Mouse (Mus musculus) hindbrain, embryonic 15.5 days (tissue): ENCODE results near the gene Lamb2. TPM values are rescaled to one million over a fixed set of nuclear protein-coding genes. Genes with fewer than 3 reads are reported as not detected.

Experiments
- ATAC-seq: fragments of 200-750 bp; cut with Nextera tagmentation; 2 replicates; pipeline ENCODE4 v1.8.0; 2017; ENCODE audit warnings: low read depth, moderate number of reproducible peaks, moderate TSS enrichment; ENCODE audit not compliant: low FRiP score
- H3K27ac ChIP-seq: fragments of 300-500 bp; sonication (generic); replicated peaks from 2 replicates; pipeline ENCODE4 v1.5.1; 2015; ENCODE audit warnings: mild to moderate bottlenecking, inconsistent platforms
- H3K27me3 ChIP-seq: fragments of 300-500 bp; sonication (generic); 2 replicates; pipeline ENCODE4 v1.6.1; 2015; ENCODE audit warnings: control low read depth, inconsistent platforms
- H3K36me3 ChIP-seq: fragments of 300-500 bp; sonication (generic); 2 replicates; pipeline ENCODE4 v1.6.1; 2015; ENCODE audit warnings: control low read depth, inconsistent platforms
- H3K4me1 ChIP-seq: fragments of 300-500 bp; sonication (generic); replicated peaks from 2 replicates; pipeline ENCODE4 v1.6.1; 2015; ENCODE audit warnings: control low read depth, inconsistent platforms
- H3K4me2 ChIP-seq: fragments of 300-500 bp; sonication (generic); 2 replicates; pipeline ENCODE4 v1.6.1; 2015; ENCODE audit warnings: moderate library complexity, mild to moderate bottlenecking, inconsistent platforms
- H3K4me3 ChIP-seq: fragments of 300-500 bp; sonication (generic); 2 replicates; pipeline ENCODE4 v1.5.1; 2015; ENCODE audit warnings: mild to moderate bottlenecking, inconsistent platforms
- H3K9ac ChIP-seq: fragments of 300-500 bp; sonication (generic); 2 replicates; pipeline ENCODE4 v1.6.1; 2015; ENCODE audit warnings: inconsistent platforms
- H3K9me3 ChIP-seq: fragments of 300-500 bp; sonication (generic); 2 replicates; pipeline ENCODE4 v1.6.1; 2016; ENCODE audit warnings: control low read depth, inconsistent platforms
- WGBS: fragments of 180-500 bp; shearing (Covaris S2); methylation state at CpG from one replicate; pipeline ENCODE4 v1.1.7; 2015; 5-methylcytosine and 5-hydroxymethylcytosine counted together
- polyA plus RNA-seq: library from polyadenylated mRNA; unstranded; fragments of >200 nt; fragmentation: Nextera tagmentation; extraction: Ambion mirVana; gene quantifications from 2 replicates; pipeline ENCODE4 v1.2.1, GENCODE M21; 2015

The Lamb2 gene
- polyA plus RNA-seq, 1 experiment from 2014 or later: 24.1 TPM

GRCm38 (mm10) chr9:108463713-108464112, 15.8 kb upstream of the Lamb2 start:
- Histone ChIP-seq H3K4me1 (peaks cover 22% of the 10 kb centered on the region), H3K9ac (no peak overlapping the region), H3K36me3 (peaks cover 36% of the 10 kb centered on the region), H3K27me3 (no peaks in the 10 kb centered on the region), H3K4me2 (no peak overlapping the region), H3K9me3 (no peaks in the 10 kb centered on the region), H3K4me3 (no peak overlapping the region), H3K27ac (no peak overlapping the region)
- no peak for ATAC-seq
- WGBS: 96% methylated on average over 9 of the region's 9 CpGs

DNA sequence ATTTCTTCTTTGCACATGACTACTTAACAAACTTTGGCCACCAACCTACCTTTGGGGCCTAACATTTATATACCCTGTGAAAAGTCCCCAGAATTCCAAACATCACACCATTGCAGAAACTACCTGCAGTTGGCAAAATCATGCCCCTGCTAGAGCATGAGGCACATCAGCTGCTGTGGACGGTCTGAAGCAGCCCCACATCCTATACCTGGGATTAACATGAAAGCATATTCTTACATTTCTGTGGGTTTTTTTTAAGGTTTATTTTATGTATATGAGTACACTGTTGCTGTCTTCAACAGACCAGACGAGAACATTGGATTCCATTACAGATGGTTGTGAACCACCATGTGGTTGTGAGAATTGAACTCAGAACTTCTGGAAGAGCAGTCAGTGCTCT, 13.3 kb upstream of the Lamb2 start:
- 93% methylated on average over 2 of the region's 2 CpGs for WGBS
- H3K4me1 ChIP-seq: peaks cover 15% of the 10 kb centered on the region
- no peaks in the 10 kb centered on the region for H3K9me3 ChIP-seq
- ATAC-seq: no peak
- no peak overlapping the region for H3K4me3 ChIP-seq
- H3K4me2 ChIP-seq: no peak overlapping the region
- no peaks in the 10 kb centered on the region for H3K27me3 ChIP-seq
- H3K9ac ChIP-seq: no peak overlapping the region
- H3K27ac ChIP-seq: no peak overlapping the region
- peaks cover 36% of the 10 kb centered on the region for H3K36me3 ChIP-seq

DNA sequence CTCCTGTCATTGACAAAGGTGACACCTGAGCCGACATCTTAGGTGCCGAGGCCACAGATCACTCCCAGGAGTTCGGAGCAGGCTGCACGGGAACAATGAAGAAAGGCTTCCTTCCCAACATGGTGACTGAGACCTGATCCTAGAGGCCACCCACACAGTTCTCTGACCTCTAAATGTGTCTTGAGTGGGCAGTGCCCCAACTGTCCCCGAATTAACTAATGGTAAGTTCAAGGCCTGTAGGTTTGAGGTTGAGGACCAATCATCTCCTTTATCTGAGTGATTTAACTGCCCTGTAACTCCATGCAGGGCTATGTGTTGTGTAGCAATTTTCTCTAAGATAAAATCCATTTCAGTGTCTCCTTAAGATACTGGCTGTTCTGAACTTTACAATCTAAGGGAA, 10.1 kb upstream of the Lamb2 start:
- H3K4me1 ChIP-seq: no peaks in the 10 kb centered on the region
- WGBS: 84% methylated on average over 5 of the region's 5 CpGs
- no peak overlapping the region for H3K27ac ChIP-seq
- H3K4me2 ChIP-seq: no peak overlapping the region
- H3K36me3 ChIP-seq: peaks cover 23% of the 10 kb centered on the region
- no peak overlapping the region for H3K4me3 ChIP-seq
- no peak overlapping the region for H3K9ac ChIP-seq
- no peaks in the 10 kb centered on the region for H3K27me3 ChIP-seq
- no peaks in the 10 kb centered on the region for H3K9me3 ChIP-seq
- no peak for ATAC-seq

GRCm38 (mm10) chr9:108469845-108470244, 9.7 kb upstream of the Lamb2 start:
- ATAC-seq: no peak
- H3K4me2 ChIP-seq: no peak overlapping the region
- H3K27me3 ChIP-seq: no peaks in the 10 kb centered on the region
- H3K4me1 ChIP-seq: no peaks in the 10 kb centered on the region
- no peak overlapping the region for H3K9ac ChIP-seq
- H3K9me3 ChIP-seq: no peaks in the 10 kb centered on the region
- H3K4me3 ChIP-seq: no peak overlapping the region
- H3K27ac ChIP-seq: no peak overlapping the region
- H3K36me3 ChIP-seq: peaks cover 23% of the 10 kb centered on the region
- 83% methylated on average over 4 of the region's 4 CpGs for WGBS

DNA sequence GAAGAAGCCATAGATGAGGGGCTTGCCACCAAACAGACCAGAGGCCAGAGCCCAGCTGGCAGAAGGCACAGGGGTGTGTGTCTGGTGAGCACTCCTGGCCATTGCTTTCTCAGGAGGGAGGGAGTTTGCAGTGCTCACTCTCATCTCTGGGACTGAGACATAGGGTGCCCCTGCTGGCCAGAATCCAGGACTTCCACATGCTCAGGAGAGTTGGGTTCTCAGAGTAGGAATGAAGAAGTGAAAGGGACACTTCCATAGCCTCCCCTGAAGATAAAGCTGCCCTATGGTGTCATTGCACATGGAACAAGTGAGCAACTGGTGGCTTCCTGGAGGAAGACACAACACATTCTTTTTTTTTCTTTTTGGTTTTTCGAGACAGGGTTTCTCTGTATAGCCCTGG, 5.0 kb upstream of the Lamb2 start:
- no peak for ATAC-seq
- 73% methylated on average over 1 of the region's 1 CpGs for WGBS
- no peak overlapping the region for H3K9ac ChIP-seq
- no peaks in the 10 kb centered on the region for H3K27me3 ChIP-seq
- H3K27ac ChIP-seq: no peak overlapping the region
- no peak overlapping the region for H3K4me3 ChIP-seq
- H3K9me3 ChIP-seq: no peaks in the 10 kb centered on the region
- H3K4me2 ChIP-seq: no peak overlapping the region
- H3K4me1 ChIP-seq: peaks cover 11% of the 10 kb centered on the region
- H3K36me3 ChIP-seq: no peaks in the 10 kb centered on the region

- ATAC-seq: 0 out of 2 replicates have a peak, but pooled peaks have one; percentile 38
- Histone ChIP-seq H3K4me1 (peaks cover 19% of the 10 kb centered on the region), H3K9me3 (no peaks in the 10 kb centered on the region), H3K36me3 (no peaks in the 10 kb centered on the region), H3K27me3 (no peaks in the 10 kb centered on the region), H3K27ac (peak overlapping the region; percentile 61), H3K4me2 (peak overlapping the region; percentile 57), H3K4me3 (peak overlapping the region; percentile 37), H3K9ac (peak overlapping the region; percentile 14; the same call in 1 of the 2 replicates)
- under 1% methylated on average over 20 of the region's 20 CpGs for WGBS
These were observed 839 bp upstream of the Lamb2 start for GRCm38 (mm10) chr9:108478638-108479156.

DNA sequence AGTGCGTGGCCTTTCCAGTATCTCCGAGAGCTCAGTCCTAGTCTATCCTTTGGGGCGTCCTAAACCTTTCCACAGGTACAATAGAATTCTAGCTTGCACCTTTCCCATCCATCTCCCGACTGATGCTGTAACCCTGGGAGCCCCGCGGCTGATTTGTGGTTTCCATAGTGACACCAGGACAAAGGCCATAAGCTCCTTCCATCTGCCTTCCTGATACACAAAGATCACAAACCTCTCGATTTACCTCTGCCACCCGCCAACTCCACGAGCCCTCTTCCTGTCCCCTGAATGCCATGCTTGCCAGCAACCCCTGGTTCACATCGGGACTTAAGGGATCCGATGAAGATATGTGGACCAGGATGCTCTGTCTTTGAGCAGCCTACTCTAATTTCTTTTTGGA, 295 bp upstream of the Lamb2 start:
- WGBS: 29% methylated on average over 11 of the region's 11 CpGs
- peak overlapping the region; percentile 37 for H3K4me3 ChIP-seq
- no peak for ATAC-seq
- no peaks in the 10 kb centered on the region for H3K9me3 ChIP-seq
- H3K27me3 ChIP-seq: no peaks in the 10 kb centered on the region
- peaks cover 19% of the 10 kb centered on the region for H3K4me1 ChIP-seq
- H3K27ac ChIP-seq: peak overlapping the region; percentile 61; the same call in 1 of the 2 replicates
- H3K9ac ChIP-seq: peak overlapping the region; percentile 14; the same call in 1 of the 2 replicates
- no peaks in the 10 kb centered on the region for H3K36me3 ChIP-seq
- peak overlapping the region; percentile 57 for H3K4me2 ChIP-seq

GRCm38 (mm10) chr9:108480813-108481519, 1.4 kb downstream of the Lamb2 start:
- no peak for ATAC-seq
- H3K4me3 ChIP-seq: no peak overlapping the region
- peaks cover 19% of the 10 kb centered on the region for H3K4me1 ChIP-seq
- no peaks in the 10 kb centered on the region for H3K27me3 ChIP-seq
- WGBS: 91% methylated on average over 28 of the region's 28 CpGs
- H3K4me2 ChIP-seq: no peak overlapping the region
- H3K27ac ChIP-seq: no peak overlapping the region
- H3K36me3 ChIP-seq: no peaks in the 10 kb centered on the region
- H3K9me3 ChIP-seq: no peaks in the 10 kb centered on the region
- no peak overlapping the region for H3K9ac ChIP-seq

GRCm38 (mm10) chr9:108481520-108482210, 2.1 kb downstream of the Lamb2 start:
- Histone ChIP-seq H3K9ac (no peak overlapping the region), H3K9me3 (no peaks in the 10 kb centered on the region), H3K4me2 (no peak overlapping the region), H3K4me1 (peaks cover 19% of the 10 kb centered on the region), H3K27me3 (no peaks in the 10 kb centered on the region), H3K4me3 (no peak overlapping the region), H3K27ac (no peak overlapping the region), H3K36me3 (no peaks in the 10 kb centered on the region)
- 91% methylated on average over 19 of the region's 19 CpGs for WGBS
- no peak for ATAC-seq

DNA sequence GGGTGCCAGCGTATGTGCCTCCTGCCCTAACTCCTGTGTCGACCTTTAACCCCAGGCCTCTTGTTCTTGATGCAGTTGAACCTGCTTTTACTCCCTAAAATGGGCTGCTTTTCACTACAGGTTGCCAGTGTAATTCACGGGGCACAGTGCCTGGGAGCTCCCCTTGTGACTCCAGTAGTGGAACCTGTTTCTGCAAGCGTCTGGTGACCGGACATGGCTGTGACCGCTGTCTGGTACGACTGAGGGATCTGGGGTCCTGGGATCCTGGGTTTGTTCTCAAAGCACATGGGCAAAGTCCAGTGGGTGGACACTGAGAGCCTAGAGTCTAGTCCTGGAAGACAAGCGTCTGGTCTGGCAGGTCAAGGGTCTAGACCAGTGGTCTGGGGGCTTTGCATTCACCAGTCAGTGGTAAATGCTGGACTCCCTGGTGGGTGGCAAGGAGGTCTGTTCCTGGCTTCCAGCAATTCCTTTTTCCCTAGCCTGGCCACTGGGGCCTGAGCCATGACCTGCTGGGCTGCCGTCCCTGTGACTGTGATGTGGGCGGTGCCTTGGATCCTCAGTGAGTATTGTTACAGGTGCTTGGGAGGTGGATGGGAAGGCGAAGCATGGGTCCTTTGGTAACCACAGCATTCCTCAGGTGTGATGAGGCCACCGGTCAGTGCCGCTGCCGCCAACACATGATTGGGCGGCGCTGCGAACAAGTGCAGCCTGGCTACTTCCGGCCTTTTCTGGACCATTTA, 3.7 kb downstream of the Lamb2 start:
- no peak for ATAC-seq
- no peak overlapping the region for H3K4me2 ChIP-seq
- H3K4me3 ChIP-seq: no peak overlapping the region
- no peak overlapping the region for H3K27ac ChIP-seq
- H3K9ac ChIP-seq: no peak overlapping the region
- H3K4me1 ChIP-seq: peaks cover 19% of the 10 kb centered on the region
- no peaks in the 10 kb centered on the region for H3K27me3 ChIP-seq
- H3K36me3 ChIP-seq: no peaks in the 10 kb centered on the region
- WGBS: 95% methylated on average over 18 of the region's 18 CpGs
- no peaks in the 10 kb centered on the region for H3K9me3 ChIP-seq

DNA sequence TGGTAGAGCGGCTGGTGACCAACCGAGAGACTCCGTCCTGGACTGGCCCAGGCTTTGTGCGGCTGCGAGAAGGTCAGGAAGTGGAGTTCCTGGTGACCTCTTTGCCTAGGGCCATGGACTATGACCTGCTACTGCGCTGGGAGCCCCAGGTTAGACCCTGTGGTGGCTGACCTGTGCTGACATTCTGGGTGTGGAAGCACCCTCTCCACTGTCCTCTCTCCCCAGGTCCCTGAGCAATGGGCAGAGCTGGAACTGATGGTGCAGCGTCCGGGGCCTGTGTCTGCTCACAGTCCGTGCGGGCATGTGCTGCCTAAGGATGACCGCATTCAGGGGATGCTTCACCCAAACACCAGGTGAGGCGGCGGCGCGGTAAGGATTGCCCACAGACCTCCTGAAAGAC, 4.5 kb downstream of the Lamb2 start:
- Histone ChIP-seq H3K27ac (no peak overlapping the region), H3K4me3 (no peak overlapping the region), H3K9ac (no peak overlapping the region), H3K27me3 (no peaks in the 10 kb centered on the region), H3K4me2 (no peak overlapping the region), H3K36me3 (no peaks in the 10 kb centered on the region), H3K9me3 (no peaks in the 10 kb centered on the region), H3K4me1 (peaks cover 13% of the 10 kb centered on the region)
- no peak for ATAC-seq
- 96% methylated on average over 15 of the region's 15 CpGs for WGBS
